Mouse (Mus musculus): ENCODE results near the gene Was. TPM values are rescaled to one million over a fixed set of nuclear protein-coding genes. Genes with fewer than 3 reads are reported as not detected.
"Not testable (repeated sequence)": the region's sequence is repeated elsewhere in the genome, so short reads cannot be mapped to it uniquely, and the experiment has no call there.

Was gene
- total and polyA plus RNA-seq, 2 experiments from 2014 or later = 0.30 to 0.60 TPM

GRCm38 (mm10) chrX:8101017-8101416 is 10.7 kb upstream of the Was start:
- peak overlapping the region; percentile 69 for H3K27ac ChIP-seq (ENCODE audit: low read depth, low read length)
- no peak overlapping the region for H3K4me2 ChIP-seq (ENCODE audit: low read depth, low read length, poor library complexity, severe bottlenecking)
- DNase-seq (ENCODE audit: low spot score) (peak; percentile 94), ATAC-seq (ENCODE audit: low FRiP score) (peak; percentile 55)
- no peaks in the 10 kb centered on the region for H3K4me1 ChIP-seq (ENCODE audit: insufficient read depth, low read length)
- TF ChIP-seq CTCF (IDR thresholded peaks at IDR 0.05) = peak; percentile 75
- no peaks in the 10 kb centered on the region for H3K36me3 ChIP-seq (ENCODE audit: insufficient read depth, low read length)
- 16% methylated on average over 3 of the region's 3 CpGs for WGBS
- H3K27me3 ChIP-seq (ENCODE audit: insufficient read depth, low read length) = no peaks in the 10 kb centered on the region
- no peak overlapping the region for H3K4me3 ChIP-seq (ENCODE audit: low read depth, low read length)
- H3K9me3 ChIP-seq (ENCODE audit: low read length) = no peaks in the 10 kb centered on the region
- no peak overlapping the region for H3K9ac ChIP-seq (replicated peaks; ENCODE audit: low read length, poor library complexity, severe bottlenecking)

GRCm38 (mm10) chrX:8099435-8099834 is 9.1 kb upstream of the Was start:
- Histone ChIP-seq H3K4me3 (ENCODE audit: low read depth, low read length) (no peak overlapping the region), H3K9me3 (ENCODE audit: low read length) (no peaks in the 10 kb centered on the region), H3K36me3 (ENCODE audit: insufficient read depth, low read length) (no peaks in the 10 kb centered on the region), H3K9ac (replicated peaks; ENCODE audit: low read length, poor library complexity, severe bottlenecking) (no peak overlapping the region), H3K27ac (ENCODE audit: low read depth, low read length) (no peak overlapping the region), H3K27me3 (ENCODE audit: insufficient read depth, low read length) (no peaks in the 10 kb centered on the region), H3K4me1 (ENCODE audit: insufficient read depth, low read length) (no peaks in the 10 kb centered on the region), H3K4me2 (ENCODE audit: low read depth, low read length, poor library complexity, severe bottlenecking) (no peak overlapping the region)
- DNase-seq (ENCODE audit: low spot score) (no peak), ATAC-seq (ENCODE audit: low FRiP score) (no peak)
- WGBS = 64% methylated on average over 4 of the region's 4 CpGs
- TF ChIP-seq CTCF (IDR thresholded peaks at IDR 0.05) = no peak

- peak overlapping the region; percentile 24; the same call in 1 of the 2 replicates for H3K4me2 ChIP-seq (ENCODE audit: low read depth, low read length, poor library complexity, severe bottlenecking)
- no peaks in the 10 kb centered on the region for H3K36me3 ChIP-seq (ENCODE audit: insufficient read depth, low read length)
- no peaks in the 10 kb centered on the region for H3K4me1 ChIP-seq (ENCODE audit: insufficient read depth, low read length)
- H3K27ac ChIP-seq (ENCODE audit: low read depth, low read length) = peak overlapping the region; percentile 59; the same call in 1 of the 2 replicates
- ATAC-seq (ENCODE audit: low FRiP score) (peak; percentile 96), DNase-seq (ENCODE audit: low spot score) (peak; percentile 97)
- TF ChIP-seq CTCF (IDR thresholded peaks at IDR 0.05) = no peak
- no peaks in the 10 kb centered on the region for H3K9me3 ChIP-seq (ENCODE audit: low read length)
- H3K4me3 ChIP-seq (ENCODE audit: low read depth, low read length) = peak overlapping the region; percentile 25
- 15% methylated on average over 17 of the region's 19 CpGs for WGBS
- H3K9ac ChIP-seq (replicated peaks; ENCODE audit: low read length, poor library complexity, severe bottlenecking) = no peak overlapping the region
- no peaks in the 10 kb centered on the region for H3K27me3 ChIP-seq (ENCODE audit: insufficient read depth, low read length)
These were observed 6.5 kb upstream of the Was start for GRCm38 (mm10) chrX:8096787-8097242.

- not testable (repeated sequence) for DNase-seq (ENCODE audit: low spot score); H3K36me3 ChIP-seq (ENCODE audit: insufficient read depth, low read length); H3K9me3 ChIP-seq (ENCODE audit: low read length); H3K4me1 ChIP-seq (ENCODE audit: insufficient read depth, low read length); H3K27me3 ChIP-seq (ENCODE audit: insufficient read depth, low read length); H3K27ac ChIP-seq (ENCODE audit: low read depth, low read length)
- WGBS = 36% methylated on average over 9 of the region's 48 CpGs
- ATAC-seq (ENCODE audit: low FRiP score) = peak; percentile 92
- peak overlapping the region; percentile 34 for H3K4me2 ChIP-seq (ENCODE audit: low read depth, low read length, poor library complexity, severe bottlenecking)
- peak overlapping the region; percentile 42; the same call in 1 of the 2 replicates for H3K9ac ChIP-seq (replicated peaks; ENCODE audit: low read length, poor library complexity, severe bottlenecking)
- peak overlapping the region; percentile 25; the same call in 1 of the 2 replicates for H3K4me3 ChIP-seq (ENCODE audit: low read depth, low read length)
These were observed 5.9 kb upstream of the Was start for GRCm38 (mm10) chrX:8096068-8096786.

DNA sequence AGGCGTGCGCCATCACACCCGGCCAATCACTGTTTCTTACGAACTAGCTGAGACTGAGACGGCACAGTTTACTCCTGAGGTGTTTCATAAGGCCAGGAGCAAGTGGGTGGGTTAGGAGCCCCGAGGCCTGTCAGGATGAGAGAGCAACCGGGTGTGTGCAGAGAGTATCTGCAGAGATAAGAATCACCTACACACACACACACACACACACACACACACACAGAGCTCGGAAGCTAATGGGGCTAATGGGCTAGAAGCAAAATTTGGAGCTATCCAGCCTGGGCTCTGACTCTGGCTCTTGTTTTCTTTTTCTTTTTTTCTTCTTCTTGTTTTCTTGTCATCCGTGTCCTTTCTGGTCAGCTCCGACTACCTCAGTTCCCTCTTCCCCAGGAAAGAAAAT is 5.2 kb upstream of the Was start:
- H3K4me3 ChIP-seq (ENCODE audit: low read depth, low read length) = peak overlapping the region; percentile 22; the same call in 1 of the 2 replicates
- no peak overlapping the region for H3K27ac ChIP-seq (ENCODE audit: low read depth, low read length)
- peak overlapping the region; percentile 42; the same call in 1 of the 2 replicates for H3K9ac ChIP-seq (replicated peaks; ENCODE audit: low read length, poor library complexity, severe bottlenecking)
- DNase-seq (ENCODE audit: low spot score) (no peak), ATAC-seq (ENCODE audit: low FRiP score) (no peak)
- H3K9me3 ChIP-seq (ENCODE audit: low read length) = no peaks in the 10 kb centered on the region
- H3K27me3 ChIP-seq (ENCODE audit: insufficient read depth, low read length) = no peaks in the 10 kb centered on the region
- no peaks in the 10 kb centered on the region for H3K36me3 ChIP-seq (ENCODE audit: insufficient read depth, low read length)
- H3K4me1 ChIP-seq (ENCODE audit: insufficient read depth, low read length) = no peaks in the 10 kb centered on the region
- WGBS = 81% methylated on average over 10 of the region's 10 CpGs
- peak overlapping the region; percentile 34 for H3K4me2 ChIP-seq (ENCODE audit: low read depth, low read length, poor library complexity, severe bottlenecking)
- no peak for TF ChIP-seq CTCF (IDR thresholded peaks at IDR 0.05)

DNA sequence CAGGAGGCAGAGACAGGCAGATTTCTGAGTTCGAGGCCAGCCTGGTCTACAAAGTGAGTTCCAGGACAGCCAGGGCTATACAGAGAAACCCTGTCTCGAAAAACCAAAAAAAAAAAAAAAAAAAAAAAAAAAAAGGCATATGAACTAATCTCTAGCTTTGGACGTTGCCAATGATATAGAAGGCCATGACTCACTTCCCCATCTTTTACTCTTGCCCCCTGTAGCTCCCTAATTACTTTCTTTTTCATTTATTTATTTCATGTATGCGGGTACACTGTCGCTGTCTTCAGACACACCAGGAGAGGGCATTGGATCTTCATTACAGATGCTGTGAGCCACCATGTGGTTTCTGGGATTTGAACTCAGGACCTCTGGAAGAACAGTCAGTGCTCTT is 653 bp upstream of the Was start:
- 72% methylated on average over 4 of the region's 5 CpGs for WGBS
- H3K27ac ChIP-seq (ENCODE audit: low read depth, low read length); H3K9me3 ChIP-seq (ENCODE audit: low read length); H3K27me3 ChIP-seq (ENCODE audit: insufficient read depth, low read length); H3K36me3 ChIP-seq (ENCODE audit: insufficient read depth, low read length); H3K4me2 ChIP-seq (ENCODE audit: low read depth, low read length, poor library complexity, severe bottlenecking); H3K4me1 ChIP-seq (ENCODE audit: insufficient read depth, low read length); H3K4me3 ChIP-seq (ENCODE audit: low read depth, low read length); ATAC-seq (ENCODE audit: low FRiP score); H3K9ac ChIP-seq (replicated peaks; ENCODE audit: low read length, poor library complexity, severe bottlenecking); DNase-seq (ENCODE audit: low spot score): not testable (repeated sequence)
